Mouse (Mus musculus) frontal cortex, postnatal 36 days (tissue): ENCODE measurements around the gene Sox18.

Source experiments
- DNase-seq, 2 experiments: peaks; one replicate each; pipeline ENCODE4 v3.0.0; 2022; ENCODE audit warnings: low spot score in 2 of 2

Sox18 gene

GRCm38 (mm10) chr2:181680716-181681117 is 9.3 kb upstream of the Sox18 start:
- DNase-seq, result no peak

GRCm38 (mm10) chr2:181679951-181680715 is 8.7 kb upstream of the Sox18 start, which contains the start of gene Tcea2:
TSS of gene Tcea2 (plus strand) at chr2:181680310.
- DNase-seq, result peak; percentile 71 to 76

- peak in 1 of 2 experiments; percentile 87 for DNase-seq
Observed at GRCm38 (mm10) chr2:181678780-181679179, 7.3 kb upstream of the Sox18 start.

GRCm38 (mm10) chr2:181677755-181678098 is 6.3 kb upstream of the Sox18 start:
- no peak for DNase-seq

- DNase-seq, result no peak
Observed at GRCm38 (mm10) chr2:181677096-181677754, 5.8 kb upstream of the Sox18 start.

DNA sequence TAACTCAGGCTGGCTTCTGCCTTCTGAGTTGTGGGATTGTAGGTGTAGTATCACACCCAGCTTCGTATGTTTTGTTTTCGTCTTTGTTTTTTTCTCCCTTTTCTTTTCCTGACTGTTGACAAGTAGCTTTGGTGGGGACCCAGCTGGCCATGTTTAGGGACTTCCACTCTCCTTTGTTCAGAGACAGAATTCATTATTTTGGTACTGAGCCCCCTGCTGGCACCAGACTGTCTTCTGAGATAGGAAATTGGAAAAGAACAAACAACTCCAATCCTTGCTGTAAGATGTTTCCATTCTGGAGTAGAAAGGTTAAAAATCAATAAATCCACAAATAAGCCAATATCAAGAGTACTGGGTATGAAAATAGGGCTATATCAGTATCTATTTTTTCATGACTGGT is 5.0 kb upstream of the Sox18 start:
- no peak for DNase-seq

DNA sequence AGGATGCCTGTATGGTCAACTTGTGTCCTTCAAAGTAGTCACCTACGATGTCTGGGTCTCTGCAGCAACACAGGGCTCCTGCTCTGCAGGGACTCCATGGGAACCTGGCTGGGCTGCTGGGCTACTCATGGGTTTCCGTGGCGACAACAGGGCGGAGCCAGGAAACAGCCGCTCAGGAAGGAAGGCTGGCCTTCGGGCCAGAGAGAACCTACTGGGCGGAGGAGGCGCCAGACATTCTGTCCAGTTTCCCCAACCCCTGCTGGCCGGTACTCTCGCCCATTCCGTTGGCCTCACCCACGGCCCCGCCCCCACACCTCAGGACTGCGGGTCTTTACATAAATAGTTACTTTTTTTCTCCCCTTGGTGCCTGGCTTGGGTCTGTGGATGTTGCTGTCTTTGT is 4.0 kb upstream of the Sox18 start:
- DNase-seq, result no peak

DNA sequence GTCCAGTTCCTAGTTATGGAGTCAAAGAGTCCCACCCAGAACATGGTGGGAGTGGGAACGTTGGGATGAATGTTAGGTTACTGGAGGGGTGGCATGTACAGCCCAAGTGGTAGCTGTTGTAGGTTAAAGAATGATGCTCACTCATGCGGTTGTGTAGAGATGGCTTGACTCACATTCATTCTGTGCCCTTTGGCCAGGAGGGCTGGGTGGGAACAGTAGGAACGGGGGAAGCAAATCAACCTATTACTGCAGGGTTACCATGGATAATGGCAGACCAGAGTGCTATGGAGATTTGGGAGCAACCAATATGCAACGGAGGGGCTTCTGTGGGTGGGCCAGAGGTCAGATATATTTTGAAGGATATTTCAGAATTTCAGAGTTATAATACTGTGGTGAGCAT is 3.5 kb upstream of the Sox18 start:
- no peak for DNase-seq

GRCm38 (mm10) chr2:181673501-181673900 is 2.1 kb upstream of the Sox18 start:
- no peak for DNase-seq

GRCm38 (mm10) chr2:181671984-181672383 is 544 bp upstream of the Sox18 start:
- no peak for DNase-seq

- no peak for DNase-seq
Observed at GRCm38 (mm10) chr2:181670913-181671311, 528 bp downstream of the Sox18 start.

GRCm38 (mm10) chr2:181670285-181670912 is 1.0 kb downstream of the Sox18 start:
- DNase-seq, result no peak

DNA sequence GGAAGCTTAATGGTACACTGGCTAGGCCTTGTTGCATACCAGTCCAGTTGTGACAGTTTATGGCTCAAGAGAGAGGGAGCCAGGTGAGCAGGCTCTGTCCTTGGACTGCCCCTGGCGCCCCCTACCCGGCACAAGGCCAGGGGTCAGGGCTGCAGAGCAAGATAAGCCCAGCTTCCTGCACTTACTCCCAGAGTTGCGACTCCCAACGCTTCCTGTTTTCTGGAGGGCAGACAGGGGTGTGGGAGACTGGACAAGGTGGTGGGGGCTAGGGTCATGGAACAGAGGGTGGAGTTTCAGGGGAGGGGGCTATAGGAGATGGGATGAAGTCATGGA is 8.2 kb downstream of the Sox18 start:
- DNase-seq, result no peak

DNA sequence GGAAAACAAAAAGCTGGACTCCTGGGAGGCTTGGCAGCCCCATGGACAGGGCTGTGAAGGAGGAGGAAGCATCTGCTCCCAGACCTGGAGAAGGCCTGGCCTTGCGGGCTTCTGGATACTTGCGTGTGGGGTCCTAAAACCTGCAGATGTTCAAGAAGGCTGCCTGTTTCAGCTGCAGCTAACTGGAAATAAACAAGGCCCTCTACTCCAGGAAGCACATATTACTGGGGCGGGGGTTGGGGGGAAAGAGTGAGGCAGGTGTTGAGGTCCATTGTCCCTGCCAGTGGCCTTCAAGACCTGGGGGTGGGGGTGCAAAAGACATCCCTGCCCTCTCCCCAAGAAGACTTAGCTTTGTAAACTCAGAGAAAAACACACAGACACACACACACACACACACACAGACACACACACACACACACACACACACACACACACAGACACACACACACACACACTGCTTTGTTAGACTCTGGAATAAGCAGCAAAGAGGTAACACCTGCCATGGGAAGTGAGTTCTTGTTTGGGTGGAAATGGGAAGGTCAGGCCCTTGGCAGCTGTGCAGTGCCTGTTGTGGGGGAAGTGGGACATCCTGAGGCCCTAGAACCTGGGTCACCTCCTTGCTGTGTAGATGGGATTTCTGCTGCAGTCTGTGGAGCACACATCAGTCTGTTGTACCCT is 8.7 kb downstream of the Sox18 start:
- DNase-seq, result no peak

DNA sequence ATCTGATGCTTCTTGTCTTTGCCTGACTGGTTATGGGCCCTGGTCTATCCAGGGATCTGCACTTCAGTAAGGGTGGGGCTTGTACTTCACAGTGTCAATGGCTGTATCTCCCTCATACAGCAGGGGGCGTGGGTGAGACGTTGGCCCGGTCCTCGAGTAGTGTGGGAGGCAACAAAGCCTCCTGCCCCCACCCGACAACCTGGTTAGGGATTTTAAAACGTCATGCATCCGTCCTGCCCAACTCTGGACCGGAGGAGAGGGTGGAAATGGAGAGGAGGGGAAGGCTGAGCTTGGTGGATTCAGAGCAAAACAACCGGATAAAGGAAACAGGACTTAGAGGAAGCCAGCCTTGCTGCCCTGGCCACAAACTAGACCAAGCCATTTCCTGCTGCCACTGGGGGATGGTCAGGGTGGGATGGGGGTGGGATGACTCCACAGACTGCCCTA is 11.8 kb downstream of the Sox18 start:
- DNase-seq, result peak; percentile 68 to 75

DNA sequence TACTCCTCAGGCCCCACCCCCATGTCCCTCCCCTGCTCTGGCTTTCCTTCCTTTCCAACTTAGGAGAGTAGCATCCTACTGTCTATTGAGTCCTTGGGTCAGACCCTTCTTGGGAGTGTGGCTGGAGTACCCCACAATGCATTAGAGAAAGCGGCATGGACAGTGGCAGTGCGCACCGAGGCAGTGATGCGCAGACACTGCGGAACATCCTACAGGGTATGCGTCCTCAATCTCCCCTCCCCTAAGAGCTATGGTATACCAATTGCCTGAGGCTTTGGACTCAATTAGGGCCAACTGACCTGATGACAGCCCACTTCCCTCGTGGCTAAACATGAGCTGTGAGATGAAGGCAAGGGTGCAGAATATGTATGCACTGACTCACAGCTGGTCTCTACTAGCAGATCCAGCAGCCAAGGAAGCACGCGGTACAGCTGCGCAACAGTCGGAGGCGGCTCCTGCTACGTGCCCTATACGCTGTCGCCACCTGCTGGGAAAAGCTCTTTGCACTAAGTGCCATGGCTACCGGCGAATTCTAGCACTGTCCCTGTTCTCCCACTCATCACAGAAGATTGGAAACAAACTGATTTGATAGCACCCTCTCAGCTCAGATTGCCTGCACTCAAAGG is 12.4 kb downstream of the Sox18 start:
- DNase-seq, result peak; percentile 48 to 76

GRCm38 (mm10) chr2:181658528-181658927 is 12.9 kb downstream of the Sox18 start:
- no peak for DNase-seq

- no peak for DNase-seq
Observed at GRCm38 (mm10) chr2:181657441-181657840, 14.0 kb downstream of the Sox18 start.

DNA sequence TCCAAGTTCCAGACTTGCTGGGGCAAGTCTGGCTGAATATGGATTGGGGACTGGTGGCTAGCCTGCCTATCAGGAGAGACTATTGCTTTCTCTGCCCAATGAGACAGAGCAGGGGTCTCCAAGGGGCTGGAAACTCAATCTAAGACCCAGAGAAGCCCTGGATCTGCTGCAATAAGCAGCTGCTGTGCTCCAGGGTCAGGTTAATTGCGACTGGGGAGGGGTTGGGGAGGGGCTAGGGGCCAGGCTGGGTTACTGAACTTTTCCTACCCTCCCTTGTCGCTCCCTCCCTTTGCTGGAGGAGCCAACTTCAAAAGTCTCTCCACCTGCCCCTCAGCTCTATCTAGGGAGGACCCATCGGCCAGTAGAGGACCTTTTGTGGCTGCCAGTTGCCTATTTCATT is 14.7 kb downstream of the Sox18 start, which contains the start of gene Gm29797:
Gene Gm29797 (plus strand): TSS at position 301 of the 400 bp plus-strand sequence.
- no peak for DNase-seq

- DNase-seq, result no peak
Observed at GRCm38 (mm10) chr2:181653523-181653922, 17.9 kb downstream of the Sox18 start.

- DNase-seq, result no peak
Observed at GRCm38 (mm10) chr2:181653065-181653464, 18.4 kb downstream of the Sox18 start.

- no peak for DNase-seq
Observed at GRCm38 (mm10) chr2:181648926-181649325, 22.5 kb downstream of the Sox18 start.
